Mouse (Mus musculus): ENCODE data around the gene Wipf1. TPM values are rescaled to one million over a fixed set of nuclear protein-coding genes. Genes with fewer than 3 reads are reported as not detected.

Gene Wipf1
- polyA plus RNA-seq, 1 experiment from 2014 or later = 10.3 TPM

DNA sequence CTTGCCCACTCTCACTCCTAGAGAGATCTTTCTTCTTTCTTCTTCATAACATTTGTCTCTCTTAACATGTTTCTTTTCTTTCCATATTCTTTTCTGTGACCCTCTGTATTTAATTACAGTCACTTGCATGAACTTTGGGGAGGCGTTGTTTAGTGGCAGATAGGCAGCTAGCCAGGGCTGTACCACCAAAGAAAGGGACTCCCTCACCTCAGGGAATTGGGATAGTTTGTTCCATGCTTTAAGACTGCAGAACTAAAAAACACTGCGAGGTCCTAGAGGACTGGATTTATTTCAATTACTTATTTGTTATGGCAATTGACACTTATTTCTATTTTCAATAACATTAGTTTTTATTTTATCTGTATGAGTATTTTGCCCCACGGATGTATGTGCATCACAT lies 9.6 kb upstream of the Wipf1 start:
- TF ChIP-seq CTCF (IDR thresholded peaks at IDR 0.05; ENCODE audit: low read depth) = no peak
- WGBS = 85% methylated on average over 3 of the region's 3 CpGs
- H3K4me3 ChIP-seq (ENCODE audit: low read depth, low read length) = no peak overlapping the region

DNA sequence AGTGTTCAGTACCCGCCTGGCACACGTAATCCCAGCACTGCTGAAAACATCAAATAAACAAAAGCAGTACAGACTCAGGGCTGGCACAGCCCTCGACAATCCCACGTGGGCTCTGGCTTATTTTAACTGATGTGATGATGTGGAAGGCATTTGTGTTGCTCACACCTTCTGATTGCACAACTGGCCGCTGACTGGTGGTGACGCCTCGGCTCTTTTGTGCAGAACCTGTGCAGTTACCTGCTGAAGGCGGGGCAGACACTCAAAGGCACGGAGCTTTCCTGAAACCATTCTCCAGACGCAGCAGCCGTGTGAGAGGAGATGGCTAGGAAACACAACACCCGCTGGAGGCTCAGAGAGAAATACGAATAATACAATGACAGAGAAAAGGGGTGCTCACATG lies 9.1 kb upstream of the Wipf1 start:
- H3K4me1 ChIP-seq (replicated peaks; ENCODE audit: control insufficient read depth, insufficient read depth, low read length) = no peaks in the 10 kb centered on the region
- H3K9me3 ChIP-seq (ENCODE audit: control insufficient read depth) = no peaks in the 10 kb centered on the region
- no peak; the same call in 1 of the 2 replicates for ATAC-seq
- H3K4me2 ChIP-seq (replicated peaks; ENCODE audit: low read depth) = no peak overlapping the region
- no peaks in the 10 kb centered on the region for H3K36me3 ChIP-seq (ENCODE audit: control insufficient read depth, insufficient read depth)
- H3K27me3 ChIP-seq (replicated peaks; ENCODE audit: control insufficient read depth, insufficient read depth, low read length) = no peaks in the 10 kb centered on the region
- H3K9ac ChIP-seq (ENCODE audit: low read depth, low read length) = no peak overlapping the region
- no peak for TF ChIP-seq CTCF (IDR thresholded peaks at IDR 0.05; ENCODE audit: low read depth)
- H3K4me3 ChIP-seq (ENCODE audit: low read depth, low read length) = no peak overlapping the region
- WGBS = 50% methylated on average over 13 of the region's 13 CpGs
- no peak overlapping the region for H3K27ac ChIP-seq (ENCODE audit: low read depth, low read length)

More for the DNA sequence above, 9.6 kb upstream of the Wipf1 start:
- no peak for ATAC-seq
- no peak overlapping the region for H3K9ac ChIP-seq (ENCODE audit: low read depth, low read length)
- H3K36me3 ChIP-seq (ENCODE audit: control insufficient read depth, insufficient read depth) = no peaks in the 10 kb centered on the region
- no peaks in the 10 kb centered on the region for H3K4me1 ChIP-seq (replicated peaks; ENCODE audit: control insufficient read depth, insufficient read depth, low read length)
- no peaks in the 10 kb centered on the region for H3K27me3 ChIP-seq (replicated peaks; ENCODE audit: control insufficient read depth, insufficient read depth, low read length)
- H3K9me3 ChIP-seq (ENCODE audit: control insufficient read depth) = no peaks in the 10 kb centered on the region
- H3K4me2 ChIP-seq (replicated peaks; ENCODE audit: low read depth) = no peak overlapping the region
- H3K27ac ChIP-seq (ENCODE audit: low read depth, low read length) = no peak overlapping the region

DNA sequence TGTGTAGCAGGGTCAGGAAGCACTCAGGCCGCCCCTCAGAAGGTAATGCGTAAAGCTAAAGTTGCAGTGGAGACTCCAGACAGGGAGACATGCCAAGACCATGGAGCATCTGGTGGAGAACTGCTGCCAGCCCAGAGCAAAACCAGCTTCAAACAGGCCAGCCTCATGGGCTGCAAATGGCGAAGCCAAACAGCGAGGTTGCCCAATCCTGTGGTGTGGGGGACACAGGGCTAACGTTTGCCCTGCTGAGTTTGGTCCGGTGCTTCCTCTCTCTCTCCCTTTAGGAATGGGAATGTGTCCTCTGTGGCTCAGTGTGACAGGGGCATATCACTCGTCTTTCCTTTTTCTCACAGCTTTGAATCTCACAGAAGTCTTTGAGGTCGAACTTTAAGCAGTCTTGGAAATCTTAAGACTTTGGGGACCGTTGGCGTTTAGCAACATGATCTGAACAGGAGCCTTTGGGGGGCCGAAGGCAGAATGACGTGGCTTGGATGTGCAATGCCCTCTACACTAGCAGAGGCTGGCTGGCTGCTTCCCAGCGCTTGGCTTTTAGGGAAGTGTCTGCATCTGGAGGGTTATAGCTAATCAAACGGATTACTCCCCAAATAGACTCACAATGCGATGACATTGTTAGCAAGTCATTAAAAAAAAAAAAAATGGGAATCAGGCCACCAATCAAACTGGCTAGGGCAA lies 6.7 kb upstream of the Wipf1 start:
- H3K9me3 ChIP-seq (ENCODE audit: control insufficient read depth) = no peaks in the 10 kb centered on the region
- H3K27ac ChIP-seq (ENCODE audit: low read depth, low read length) = no peak overlapping the region
- ATAC-seq = no peak
- 0 out of 2 replicates have a peak, but pooled peaks cover 2% of the 10 kb centered on the region for H3K4me1 ChIP-seq (replicated peaks; ENCODE audit: control insufficient read depth, insufficient read depth, low read length)
- TF ChIP-seq CTCF (IDR thresholded peaks at IDR 0.05; ENCODE audit: low read depth) = no peak
- WGBS = 77% methylated on average over 15 of the region's 15 CpGs
- H3K36me3 ChIP-seq (ENCODE audit: control insufficient read depth, insufficient read depth) = no peaks in the 10 kb centered on the region
- H3K27me3 ChIP-seq (replicated peaks; ENCODE audit: control insufficient read depth, insufficient read depth, low read length) = no peaks in the 10 kb centered on the region
- no peak overlapping the region for H3K4me2 ChIP-seq (replicated peaks; ENCODE audit: low read depth)
- H3K4me3 ChIP-seq (ENCODE audit: low read depth, low read length) = no peak overlapping the region
- H3K9ac ChIP-seq (ENCODE audit: low read depth, low read length) = no peak overlapping the region

DNA sequence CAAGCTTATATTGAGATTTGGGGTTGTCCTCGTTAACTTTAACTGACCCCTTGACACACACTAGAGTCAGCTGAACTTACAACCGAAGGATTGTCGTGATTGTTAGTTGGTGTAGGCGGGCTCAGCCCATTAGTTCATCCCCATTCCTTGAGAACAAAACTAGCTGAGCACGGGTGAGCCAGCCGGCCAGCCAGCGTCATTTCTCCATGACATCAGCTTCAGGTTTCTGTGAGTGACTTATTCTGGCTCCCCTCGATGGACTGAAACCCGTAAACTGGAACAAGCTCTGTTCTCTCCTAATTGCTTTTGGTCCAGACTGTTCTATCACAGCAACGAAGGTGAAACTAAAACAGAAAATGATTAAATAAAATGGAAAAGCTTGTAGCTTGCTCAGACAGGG lies 5.2 kb upstream of the Wipf1 start:
- 83% methylated on average over 10 of the region's 10 CpGs for WGBS
- no peak for ATAC-seq
- Histone ChIP-seq H3K27me3 (replicated peaks; ENCODE audit: control insufficient read depth, insufficient read depth, low read length) (no peaks in the 10 kb centered on the region), H3K9me3 (ENCODE audit: control insufficient read depth) (no peaks in the 10 kb centered on the region), H3K4me1 (replicated peaks; ENCODE audit: control insufficient read depth, insufficient read depth, low read length) (0 out of 2 replicates have a peak, but pooled peaks cover 5% of the 10 kb centered on the region), H3K4me3 (ENCODE audit: low read depth, low read length) (no peak overlapping the region), H3K4me2 (replicated peaks; ENCODE audit: low read depth) (no peak overlapping the region), H3K36me3 (ENCODE audit: control insufficient read depth, insufficient read depth) (no peaks in the 10 kb centered on the region), H3K27ac (ENCODE audit: low read depth, low read length) (no peak overlapping the region), H3K9ac (ENCODE audit: low read depth, low read length) (no peak overlapping the region)
- no peak for TF ChIP-seq CTCF (IDR thresholded peaks at IDR 0.05; ENCODE audit: low read depth)

DNA sequence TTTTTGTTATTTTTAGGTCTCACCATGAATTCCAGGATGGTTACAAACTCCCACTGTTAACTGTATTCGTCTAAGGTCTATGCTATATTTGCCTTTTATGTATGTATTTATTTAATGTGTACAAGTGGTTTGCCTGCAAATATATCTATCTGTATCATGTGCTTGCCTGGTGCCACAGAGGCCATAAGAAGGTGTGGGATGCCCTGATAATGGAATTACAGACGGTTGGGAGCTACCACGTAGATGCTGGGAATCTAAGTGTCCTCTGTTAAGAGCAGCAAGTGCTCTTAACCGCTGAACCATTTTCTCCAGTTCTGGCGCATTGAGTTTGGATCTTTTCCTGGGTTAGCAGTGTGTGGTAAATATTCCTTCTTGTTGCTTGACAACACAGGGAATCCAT lies 953 bp upstream of the Wipf1 start:
- no peak for ATAC-seq
- H3K27ac ChIP-seq (ENCODE audit: low read depth, low read length) = no peak overlapping the region
- no peaks in the 10 kb centered on the region for H3K9me3 ChIP-seq (ENCODE audit: control insufficient read depth)
- H3K27me3 ChIP-seq (replicated peaks; ENCODE audit: control insufficient read depth, insufficient read depth, low read length) = no peaks in the 10 kb centered on the region
- 0 out of 2 replicates have a peak, but pooled peaks cover 14% of the 10 kb centered on the region for H3K4me1 ChIP-seq (replicated peaks; ENCODE audit: control insufficient read depth, insufficient read depth, low read length)
- no peaks in the 10 kb centered on the region for H3K36me3 ChIP-seq (ENCODE audit: control insufficient read depth, insufficient read depth)
- 56% methylated on average over 5 of the region's 5 CpGs for WGBS
- TF ChIP-seq CTCF (IDR thresholded peaks at IDR 0.05; ENCODE audit: low read depth) = no peak
- no peak overlapping the region for H3K9ac ChIP-seq (ENCODE audit: low read depth, low read length)
- H3K4me3 ChIP-seq (ENCODE audit: low read depth, low read length) = no peak overlapping the region
- peak overlapping the region; percentile 4; the same call in 1 of the 2 replicates for H3K4me2 ChIP-seq (replicated peaks; ENCODE audit: low read depth)

DNA sequence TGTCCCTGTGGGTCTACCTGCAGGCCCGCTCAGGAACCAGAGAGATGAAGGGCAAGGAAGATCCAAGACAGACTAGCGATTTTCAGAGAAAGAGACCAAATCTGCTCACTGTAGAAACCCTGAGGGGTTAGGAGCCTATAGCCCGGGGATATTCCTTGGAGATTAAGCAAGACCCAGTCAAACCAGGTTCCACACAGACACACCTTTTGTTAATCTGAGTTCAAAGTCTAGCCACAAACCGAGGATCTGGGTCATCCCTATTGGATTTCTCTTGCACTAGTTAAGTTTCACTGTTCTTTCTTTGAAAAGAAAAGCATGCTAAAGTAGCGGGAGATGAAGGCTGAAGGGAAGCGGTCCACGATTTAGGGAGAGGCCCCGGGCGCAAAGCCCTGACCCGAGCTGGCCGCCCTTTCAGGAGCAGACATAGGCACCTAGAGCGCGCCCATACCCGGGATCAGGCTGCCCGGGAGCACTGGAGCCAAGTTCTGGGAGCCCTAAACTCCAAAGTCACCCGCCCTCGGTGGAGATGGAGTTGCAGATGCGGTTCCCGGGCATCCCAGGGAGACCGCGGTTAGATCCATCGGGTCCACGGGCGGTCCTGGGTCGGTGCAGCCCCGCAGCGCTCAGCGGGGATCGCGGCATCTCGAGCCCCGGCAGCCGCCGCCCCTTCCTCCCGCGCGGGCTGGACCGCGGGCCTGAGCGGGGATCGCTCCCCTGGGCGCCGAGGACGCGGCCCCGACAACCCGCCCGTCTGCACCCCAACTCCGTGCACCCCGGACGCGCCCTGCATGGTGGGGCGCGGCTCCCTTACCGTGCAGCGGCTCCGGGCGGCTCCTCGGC lies 798 bp downstream of the Wipf1 start:
- no peak for TF ChIP-seq CTCF (IDR thresholded peaks at IDR 0.05; ENCODE audit: low read depth)
- H3K36me3 ChIP-seq (ENCODE audit: control insufficient read depth, insufficient read depth) = no peaks in the 10 kb centered on the region; the same call in 1 of the 2 replicates
- peak; percentile 61 for ATAC-seq

More for the DNA sequence above, 798 bp downstream of the Wipf1 start:
- Histone ChIP-seq H3K27ac (ENCODE audit: low read depth, low read length) (peak overlapping the region; percentile 94), H3K4me2 (replicated peaks; ENCODE audit: low read depth) (peak overlapping the region; percentile 90), H3K27me3 (replicated peaks; ENCODE audit: control insufficient read depth, insufficient read depth, low read length) (no peaks in the 10 kb centered on the region), H3K4me3 (ENCODE audit: low read depth, low read length) (peak overlapping the region; percentile 81), H3K4me1 (replicated peaks; ENCODE audit: control insufficient read depth, insufficient read depth, low read length) (0 out of 2 replicates have a peak, but pooled peaks cover 14% of the 10 kb centered on the region), H3K9ac (ENCODE audit: low read depth, low read length) (peak overlapping the region; percentile 89), H3K9me3 (ENCODE audit: control insufficient read depth) (no peaks in the 10 kb centered on the region)
- WGBS = under 1% methylated on average over 51 of the region's 59 CpGs
